Mouse (Mus musculus) liver, postnatal 0 days (tissue): ENCODE measurements around the gene Gcnt4. TPM values are rescaled to one million over a fixed set of nuclear protein-coding genes. Genes with fewer than 3 reads are reported as not detected.
"Not testable (repeated sequence)": the region's sequence is repeated elsewhere in the genome, so short reads cannot be mapped to it uniquely, and the experiment has no call there.

ENCODE experiments used
- ATAC-seq: fragments of 200-750 bp; cut with Nextera tagmentation; 2 replicates; pipeline ENCODE4 v1.8.0; 2017; ENCODE audit warnings: mild to moderate bottlenecking, moderate library complexity
- DNase-seq: peaks from one replicate; pipeline ENCODE4 v3.0.0-alpha.2; 2016
- H3K27ac ChIP-seq: fragments of 300-500 bp; sonication (generic); 2 replicates; pipeline ENCODE4 v1.5.1; 2014; ENCODE audit warnings: antibody characterized with exemption, moderate library complexity, mild to moderate bottlenecking, low read depth
- H3K27me3 ChIP-seq: fragments of 300-500 bp; sonication (generic); 2 replicates; pipeline ENCODE4 v1.6.1; 2014; ENCODE audit warnings: low read length, control low read depth, mixed read lengths; ENCODE audit not compliant: insufficient read depth
- H3K36me3 ChIP-seq: fragments of 300-500 bp; sonication (generic); replicated peaks from 2 replicates; pipeline ENCODE4 v1.6.1; 2014; ENCODE audit warnings: mild to moderate bottlenecking, control low read depth, low read length, moderate library complexity, mixed read lengths; ENCODE audit not compliant: insufficient read depth
- H3K4me1 ChIP-seq: fragments of 300-500 bp; sonication (generic); 2 replicates; pipeline ENCODE4 v1.6.1; 2014; ENCODE audit warnings: antibody characterized with exemption, mild to moderate bottlenecking, control low read depth; ENCODE audit not compliant: insufficient read depth
- H3K4me2 ChIP-seq: fragments of 300-500 bp; sonication (generic); 2 replicates; pipeline ENCODE4 v1.6.1; 2014; ENCODE audit warnings: low read depth, mild to moderate bottlenecking, low read length, moderate library complexity, mixed read lengths
- H3K4me3 ChIP-seq: fragments of 300-500 bp; sonication (generic); 2 replicates; pipeline ENCODE4 v1.5.1; 2014; ENCODE audit warnings: low read depth, low read length
- H3K9ac ChIP-seq: fragments of 300-500 bp; sonication (generic); replicated peaks from 2 replicates; pipeline ENCODE4 v1.6.1; 2014; ENCODE audit warnings: mild to moderate bottlenecking, moderate library complexity
- H3K9me3 ChIP-seq: fragments of 300-500 bp; sonication (generic); 2 replicates; pipeline ENCODE4 v1.6.1; 2016; ENCODE audit warnings: mild to moderate bottlenecking, control low read depth, low read length, mixed read lengths
- CTCF ChIP-seq: sonication (generic); IDR thresholded peaks from 2 replicates; pipeline ENCODE4 v1.5.1; 2016; ENCODE audit warnings: antibody characterized with exemption, low read depth
- EP300 ChIP-seq: IDR thresholded peaks from 2 replicates; pipeline ENCODE4 v1.6.1; 2016; ENCODE audit warnings: antibody characterized with exemption, low read depth, mild to moderate bottlenecking
- WGBS: fragments of 180-500 bp; shearing (Covaris S2); extraction: QIAGEN DNeasy Blood & Tissue Kit; methylation state at CpG from one replicate; pipeline ENCODE4 v1.1.7; 2014; ENCODE audit not compliant: insufficient replicate concordance; 5-methylcytosine and 5-hydroxymethylcytosine counted together
- polyA plus RNA-seq: library from polyadenylated mRNA; unstranded; fragments of >200 nt; fragmentation: Nextera tagmentation; extraction: Ambion mirVana; gene quantifications from 2 replicates; pipeline ENCODE4 v1.2.1, GENCODE M21; 2015

Gene Gcnt4
- polyA plus RNA-seq, 1 experiment from 2014 or later = 0.72 TPM

GRCm38 (mm10) chr13:96911202-96911601, 13.3 kb upstream of the Gcnt4 start:
- Histone ChIP-seq H3K4me3 (no peak overlapping the region), H3K36me3 (no peaks in the 10 kb centered on the region), H3K4me2 (no peak overlapping the region), H3K27me3 (no peaks in the 10 kb centered on the region), H3K4me1 (no peaks in the 10 kb centered on the region), H3K9me3 (no peaks in the 10 kb centered on the region), H3K27ac (no peak overlapping the region), H3K9ac (no peak overlapping the region)
- WGBS = 59% methylated on average over 3 of the region's 3 CpGs
- no peak for ATAC-seq
- TF ChIP-seq EP300 = no peak
- no peak for TF ChIP-seq CTCF
- no peak for DNase-seq

DNA sequence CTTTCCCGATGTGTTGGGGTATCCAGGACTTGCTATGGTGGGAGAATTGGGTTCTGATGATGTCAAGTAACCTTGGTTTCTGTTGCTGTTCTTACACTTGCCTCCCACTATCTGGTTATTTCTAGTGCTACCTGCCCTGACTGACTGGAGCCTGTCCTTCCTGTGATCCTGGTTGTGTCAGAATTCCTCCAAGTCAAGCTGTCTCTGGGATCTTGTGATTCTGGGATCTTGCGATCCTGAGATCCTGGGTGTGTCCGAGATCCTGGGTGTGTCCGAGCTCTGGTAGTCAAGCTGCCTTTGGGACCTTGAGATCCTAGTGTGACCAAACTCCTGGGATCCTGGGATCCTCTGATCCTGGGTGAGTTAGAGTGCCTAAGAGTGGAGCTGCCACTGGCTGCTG, 1.4 kb upstream of the Gcnt4 start:
- DNase-seq, H3K27ac ChIP-seq, H3K4me3 ChIP-seq, H3K9ac ChIP-seq, H3K4me2 ChIP-seq, H3K9me3 ChIP-seq, H3K36me3 ChIP-seq, ATAC-seq: not testable (repeated sequence)
- H3K27me3 ChIP-seq = peaks cover 27% of the 10 kb centered on the region
- WGBS = 80% methylated on average over 4 of the region's 4 CpGs
- peaks cover 11% of the 10 kb centered on the region; the same call in 1 of the 2 replicates for H3K4me1 ChIP-seq

DNA sequence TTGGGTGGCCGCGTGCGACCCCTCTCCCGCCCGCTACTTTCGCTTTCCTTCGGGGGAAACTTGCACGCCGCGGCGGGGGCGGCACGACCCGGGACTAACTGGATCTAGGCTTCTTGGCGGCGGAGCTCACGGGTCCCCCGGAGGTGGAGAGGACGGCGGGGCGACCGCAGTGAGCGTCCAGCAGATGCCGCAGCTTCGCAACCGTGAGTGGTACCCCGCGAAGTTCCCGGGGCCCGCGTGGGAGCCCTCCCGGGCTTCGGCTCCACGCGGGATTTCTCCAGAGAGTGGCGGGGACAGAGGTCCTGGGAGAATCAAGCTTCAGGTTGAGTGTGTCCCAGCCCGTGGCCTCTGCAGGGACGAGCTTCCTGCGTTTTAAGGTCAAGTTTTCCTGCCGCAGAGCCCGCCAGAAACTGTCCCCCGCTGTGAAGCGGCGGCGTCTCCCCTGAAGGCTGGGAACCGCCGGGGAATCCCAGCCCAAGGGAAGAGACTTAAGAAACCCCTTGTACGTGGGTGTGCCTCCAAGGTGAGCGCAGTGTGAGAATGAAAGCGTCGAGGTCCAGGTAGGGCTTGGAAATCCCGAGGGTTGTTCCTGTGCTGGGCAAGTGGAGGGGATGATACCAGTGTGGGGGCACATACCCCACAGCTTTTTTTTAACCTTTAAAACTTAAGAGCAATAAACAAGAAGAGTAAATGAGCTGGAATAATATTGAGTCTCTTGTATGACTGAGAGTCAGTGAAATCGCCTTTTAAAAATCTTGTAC, 676 bp downstream of the Gcnt4 start:
- H3K27me3 ChIP-seq = peaks cover 27% of the 10 kb centered on the region

DNA sequence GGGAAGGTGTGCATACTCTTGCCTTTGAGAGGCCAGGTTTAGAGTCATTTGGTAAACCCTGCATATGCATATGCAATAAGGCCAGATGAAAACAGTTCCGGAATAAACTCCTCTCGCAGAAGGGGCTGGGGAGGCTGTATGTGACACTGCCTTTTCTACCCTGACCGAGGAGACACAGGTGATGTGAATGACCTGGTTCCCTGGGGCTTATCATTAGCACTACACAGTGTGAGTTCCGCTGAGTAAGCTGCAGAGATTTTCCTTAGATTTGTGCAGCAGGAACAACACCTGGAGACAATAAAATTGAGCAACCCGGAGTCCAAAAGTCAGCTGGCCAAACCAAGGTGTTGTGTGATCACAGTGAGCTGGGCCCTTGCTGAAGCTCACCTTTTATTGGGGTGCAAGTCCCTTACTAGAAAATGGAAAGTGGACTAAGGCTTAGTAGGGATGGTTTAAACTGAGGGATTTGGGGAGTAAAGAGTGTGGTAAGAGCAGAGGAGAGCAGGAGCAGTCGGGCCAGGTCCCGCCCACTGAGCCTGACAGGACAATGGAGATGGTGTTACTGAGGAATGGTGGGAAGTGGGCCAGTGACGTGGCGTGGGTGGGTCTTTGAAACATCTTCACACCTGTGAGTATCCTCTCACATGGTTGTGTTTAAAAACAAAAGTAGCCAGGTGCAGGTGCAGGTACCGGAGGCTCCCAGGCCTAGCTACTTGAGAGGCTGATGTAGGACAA, 1.7 kb downstream of the Gcnt4 start:
- WGBS = 61% methylated on average over 10 of the region's 10 CpGs
- no peak for DNase-seq
- no peak for ATAC-seq
- Histone ChIP-seq H3K4me2 (peak overlapping the region; percentile 98), H3K27ac (no peak overlapping the region), H3K4me3 (0 out of 2 replicates have a peak overlapping the region, but pooled peaks have one; percentile 71), H3K36me3 (no peaks in the 10 kb centered on the region), H3K9ac (no peak overlapping the region), H3K9me3 (no peaks in the 10 kb centered on the region), H3K27me3 (peaks cover 27% of the 10 kb centered on the region), H3K4me1 (peaks cover 11% of the 10 kb centered on the region; the same call in 1 of the 2 replicates)
- TF ChIP-seq EP300 = no peak
- TF ChIP-seq CTCF = no peak

More for the DNA sequence above, 676 bp downstream of the Gcnt4 start:
- H3K4me1 ChIP-seq = peaks cover 11% of the 10 kb centered on the region; the same call in 1 of the 2 replicates
- TF ChIP-seq CTCF = no peak
- no peak for TF ChIP-seq EP300
- H3K9ac ChIP-seq = peak overlapping the region; percentile 74
- H3K4me2 ChIP-seq = peak overlapping the region; percentile 98
- H3K27ac ChIP-seq = peak overlapping the region; percentile 51; the same call in 1 of the 2 replicates
- H3K9me3 ChIP-seq = no peaks in the 10 kb centered on the region
- WGBS = 5% methylated on average over 50 of the region's 53 CpGs
- DNase-seq = peak; percentile 26
- peak; percentile 56 for ATAC-seq
- H3K4me3 ChIP-seq = peak overlapping the region; percentile 71
- H3K36me3 ChIP-seq = no peaks in the 10 kb centered on the region

- Histone ChIP-seq H3K4me1 (peaks cover 11% of the 10 kb centered on the region; the same call in 1 of the 2 replicates), H3K27me3 (peaks cover 27% of the 10 kb centered on the region), H3K4me2 (no peak overlapping the region), H3K36me3 (no peaks in the 10 kb centered on the region), H3K4me3 (no peak overlapping the region), H3K27ac (no peak overlapping the region), H3K9ac (no peak overlapping the region), H3K9me3 (no peaks in the 10 kb centered on the region)
- ATAC-seq (no peak), DNase-seq (no peak)
- WGBS = 88% methylated on average over 1 of the region's 1 CpGs
- no peak for TF ChIP-seq EP300
- TF ChIP-seq CTCF = no peak
Measured at GRCm38 (mm10) chr13:96927781-96928180, 3.3 kb downstream of the Gcnt4 start.

- WGBS = 61% methylated on average over 8 of the region's 8 CpGs
- Histone ChIP-seq H3K4me3 (no peak overlapping the region), H3K27ac (no peak overlapping the region), H3K4me1 (peaks cover 11% of the 10 kb centered on the region; the same call in 1 of the 2 replicates), H3K27me3 (peaks cover 27% of the 10 kb centered on the region), H3K9me3 (no peaks in the 10 kb centered on the region), H3K9ac (no peak overlapping the region), H3K36me3 (no peaks in the 10 kb centered on the region), H3K4me2 (no peak overlapping the region)
- no peak for DNase-seq
- ATAC-seq = no peak
- no peak for TF ChIP-seq CTCF
- TF ChIP-seq EP300 = no peak
Measured at GRCm38 (mm10) chr13:96928432-96929039, 4.0 kb downstream of the Gcnt4 start.
